ENCODE assay signal across 8 mouse cellular contexts in genomic region chr6:37354449-37355179, GRCm38 (mm10). TPM values are rescaled to one million over a fixed set of nuclear protein-coding genes. Genes with fewer than 3 reads are reported as not detected.
A peak's percentile ranks its signal among the peaks of the same experiment; 100 is the strongest.
DNase-seq lines count a peak whose midpoint lies in the region; ATAC-seq and TF ChIP-seq lines count a peak whose summit lies in the region.

No protein-coding gene starts in this region.

- no peak for TF ChIP-seq POLR2A in lung, adult 2 months (IDR thresholded peaks at IDR 0.05; ENCODE audit: borderline replicate concordance, extremely low read depth, low read depth, low read length)
- TF ChIP-seq POLR2A in olfactory bulb, adult 2 months (IDR thresholded peaks at IDR 0.05; ENCODE audit: insufficient read depth, low read depth, low read length) = no peak

- H3K27ac ChIP-seq in forebrain, embryonic 13.5 days = no peak overlapping the region
- H3K27ac ChIP-seq in olfactory bulb, adult 2 months (ENCODE audit: insufficient read depth, low read depth, low read length) = no peak overlapping the region

- ATAC-seq in forebrain, embryonic 13.5 days = peak; percentile 75

- 0 out of 2 replicates have a peak, but pooled peaks cover 6% of the 10 kb centered on the region for H3K27me3 ChIP-seq in forebrain, embryonic 13.5 days

- peak; percentile 95 for TF ChIP-seq CTCF in lung, adult 2 months (IDR thresholded peaks at IDR 0.05; ENCODE audit: insufficient read depth, low read length)
- TF ChIP-seq CTCF in olfactory bulb, adult 2 months (IDR thresholded peaks at IDR 0.05; ENCODE audit: insufficient read depth, low read depth, low read length) = peak; percentile 86

- no peaks in the 10 kb centered on the region for H3K36me3 ChIP-seq in forebrain, embryonic 13.5 days (ENCODE audit: poor library complexity, severe bottlenecking)

- H3K4me1 ChIP-seq in forebrain, embryonic 13.5 days = peaks cover 9% of the 10 kb centered on the region
- H3K4me1 ChIP-seq in lung, adult 2 months (ENCODE audit: control insufficient read depth, insufficient read depth, low read length) = peaks cover 7% of the 10 kb centered on the region; the same call in 1 of the 2 replicates
- peaks cover 5% of the 10 kb centered on the region; the same call in 1 of the 2 replicates for H3K4me1 ChIP-seq in olfactory bulb, adult 2 months (ENCODE audit: control insufficient read depth, insufficient read depth, low read length)

- WGBS in forebrain, embryonic 13.5 days = 35% methylated on average over 17 of the region's 17 CpGs
- WGBS in lung, adult 2 months = 13% methylated on average over 17 of the region's 17 CpGs
- 18% methylated on average over 17 of the region's 17 CpGs for WGBS in olfactory bulb, adult 2 months

- DNase-seq in ES-CJ7 (ENCODE audit: low read depth, low spot score) = peak; percentile 88
- peak; percentile 36 for DNase-seq in c-Kit-positive CD71-positive TER-119-positive erythroid progenitor cells, embryonic 14.5 days (ENCODE audit: low spot score)
- DNase-seq in heart, postnatal 25 days (ENCODE audit: low spot score) = peak; percentile 50
- peak; percentile 81 to 88 for DNase-seq in kidney, postnatal 4 days
- peak; percentile 57 for DNase-seq in lung, adult 2 months
- DNase-seq in thymus, postnatal 0 days (ENCODE audit: low spot score) = peak; percentile 76

- H3K9ac ChIP-seq in forebrain, embryonic 13.5 days = no peak overlapping the region

- intact Hi-C loops in heart, postnatal 25 days (cut with DNase I) = loop anchor here (1.0 to 10.0 kb wide), 3 partner anchors 38 to 710 kb away; no protein-coding TSS in a partner anchor

- H3K9me3 ChIP-seq in forebrain, embryonic 13.5 days (replicated peaks) = no peaks in the 10 kb centered on the region

- no peak overlapping the region for H3K4me3 ChIP-seq in forebrain, embryonic 13.5 days
- peak overlapping the region; percentile 23 for H3K4me3 ChIP-seq in lung, adult 2 months (replicated peaks; ENCODE audit: extremely low read depth, low read depth, low read length)
- no peak overlapping the region for H3K4me3 ChIP-seq in olfactory bulb, adult 2 months (ENCODE audit: insufficient read depth, low read depth, low read length)

- H3K4me2 ChIP-seq in forebrain, embryonic 13.5 days = peak overlapping the region; percentile 37

RNA-seq across cellular contexts. Expression of gene Dgki, which starts 54.6 kb away (rescaled TPM):
- 3.8 and 4.3 TPM in 2 replicates for polyA plus RNA-seq in forebrain, embryonic 13.5 days (2015; fragmentation: Nextera tagmentation; extraction: Ambion mirVana)
- total RNA-seq in heart, postnatal 25 days (2021) = under 1 TPM; 0.20 to 0.29 TPM
- 0.06 and 0.09 TPM in 2 replicates for polyA plus RNA-seq in lung, adult 2 months (2012; rRNA removed)
- polyA plus RNA-seq in olfactory bulb, adult 2 months (2012; ENCODE audit: insufficient read depth, insufficient read length, low replicate concordance, missing spikeins) = not detected in 2 replicates
- polyA plus RNA-seq in thymus, postnatal 0 days (2015; fragmentation: Nextera tagmentation; extraction: Ambion mirVana) = 0.14 and 0.19 TPM in 2 replicates

Comparison
In these comparisons a context has a peak if more than half of its experiments do, and no peak if none do; other contexts are left out.
1. DNase-seq: peak in every context shown above with its lines; median percentile 88 in ES-CJ7; 84 in kidney, postnatal 4 days; 76 in thymus, postnatal 0 days; 57 in lung, adult 2 months; 50 in heart, postnatal 25 days; 36 in c-Kit-positive CD71-positive TER-119-positive erythroid progenitor cells, embryonic 14.5 days.